Mouse (Mus musculus) kidney, adult 2 months (tissue): ENCODE data around the gene Vmn2r75.

Experiments used
- CTCF ChIP-seq: fragments of 200-500 bp; conservative IDR thresholded peaks from 2 replicates; pipeline ENCODE4 v1.5.1; 2011; ENCODE audit warnings: low read depth, mild to moderate bottlenecking, control low read depth, low read length, moderate library complexity, mixed read lengths; ENCODE audit not compliant: insufficient read depth, insufficient read length
- POLR2A ChIP-seq: fragments of 200-500 bp; IDR thresholded peaks from one replicate; pipeline ENCODE4 v1.6.1; 2011; ENCODE audit warnings: low read depth, low read length, control low read depth

DNA sequence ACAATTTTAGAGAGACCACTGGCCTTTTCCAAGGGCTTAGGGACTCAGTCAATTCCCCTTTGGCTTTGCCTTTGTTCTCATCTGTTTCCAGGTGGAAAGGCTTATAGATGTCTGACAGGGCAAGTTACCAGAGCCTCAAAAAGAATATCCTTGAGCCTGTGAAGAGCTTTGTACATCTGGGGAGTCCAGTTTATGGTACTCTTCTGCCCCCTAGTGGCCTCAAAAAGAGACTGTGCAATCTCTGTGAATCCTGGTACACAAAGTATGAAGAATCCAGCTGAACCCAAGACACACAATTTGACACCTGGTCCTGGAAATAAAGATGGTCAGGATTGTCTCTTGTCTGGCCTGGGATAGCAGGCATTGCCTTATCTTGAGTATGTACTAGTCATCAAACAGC lies 39.8 kb upstream of the Vmn2r75 start:
- no peak for TF ChIP-seq POLR2A
- TF ChIP-seq CTCF: no peak
